Mouse (Mus musculus) hindbrain, embryonic 16.5 days (tissue): ENCODE measurements around the gene Prg4. TPM values are rescaled to one million over a fixed set of nuclear protein-coding genes. Genes with fewer than 3 reads are reported as not detected.

ENCODE experiments used
- ATAC-seq: fragments of 200-750 bp; cut with Nextera tagmentation; 2 replicates; pipeline ENCODE4 v1.8.0; 2017; ENCODE audit warnings: moderate TSS enrichment, moderate library complexity
- H3K27ac ChIP-seq: fragments of 300-500 bp; sonication (generic); 2 replicates; pipeline ENCODE4 v1.5.1; 2014; ENCODE audit warnings: low read depth, mild to moderate bottlenecking, control low read depth, low read length, moderate library complexity
- H3K27me3 ChIP-seq: fragments of 300-500 bp; sonication (generic); replicated peaks from 2 replicates; pipeline ENCODE4 v1.6.1; 2014; ENCODE audit warnings: low read length; ENCODE audit not compliant: control insufficient read depth, insufficient read depth
- H3K36me3 ChIP-seq: fragments of 300-500 bp; sonication (generic); 2 replicates; pipeline ENCODE4 v1.6.1; 2014; ENCODE audit warnings: mild to moderate bottlenecking, low read length, moderate library complexity, mixed read lengths; ENCODE audit not compliant: control insufficient read depth, insufficient read depth
- H3K4me1 ChIP-seq: fragments of 300-500 bp; sonication (generic); 2 replicates; pipeline ENCODE4 v1.6.1; 2014; ENCODE audit warnings: low read depth, low read length; ENCODE audit not compliant: control insufficient read depth, insufficient read depth
- H3K4me2 ChIP-seq: fragments of 300-500 bp; sonication (generic); 2 replicates; pipeline ENCODE4 v1.6.1; 2014; ENCODE audit warnings: mild to moderate bottlenecking, low read length, control low read depth, moderate library complexity
- H3K4me3 ChIP-seq: fragments of 300-500 bp; sonication (generic); 2 replicates; pipeline ENCODE4 v1.5.1; 2014; ENCODE audit warnings: mild to moderate bottlenecking, low read length, control low read depth, moderate library complexity
- H3K9ac ChIP-seq: fragments of 300-500 bp; sonication (generic); 2 replicates; pipeline ENCODE4 v1.6.1; 2014; ENCODE audit warnings: low read depth, mild to moderate bottlenecking, control low read depth, low read length, moderate library complexity
- H3K9me3 ChIP-seq: fragments of 300-500 bp; sonication (generic); 2 replicates; pipeline ENCODE4 v1.6.1; 2014; ENCODE audit warnings: mild to moderate bottlenecking, low read length, moderate library complexity; ENCODE audit not compliant: control insufficient read depth
- WGBS: fragments of 180-500 bp; shearing (Covaris S2); extraction: QIAGEN DNeasy Blood & Tissue Kit; methylation state at CpG from one replicate; pipeline ENCODE4 v1.1.7; 2014; 5-methylcytosine and 5-hydroxymethylcytosine counted together
- polyA plus RNA-seq: library from polyadenylated mRNA; unstranded; fragments of >200 nt; fragmentation: Nextera tagmentation; extraction: Ambion mirVana; gene quantifications from 2 replicates; pipeline ENCODE4 v1.2.1, GENCODE M21; 2015

Gene Prg4
- polyA plus RNA-seq, 1 experiment from 2014 or later = 0.36 TPM

GRCm38 (mm10) chr1:150425665-150426064 is 40.3 kb downstream of the Prg4 start:
- 90% methylated on average over 9 of the region's 9 CpGs for WGBS

DNA sequence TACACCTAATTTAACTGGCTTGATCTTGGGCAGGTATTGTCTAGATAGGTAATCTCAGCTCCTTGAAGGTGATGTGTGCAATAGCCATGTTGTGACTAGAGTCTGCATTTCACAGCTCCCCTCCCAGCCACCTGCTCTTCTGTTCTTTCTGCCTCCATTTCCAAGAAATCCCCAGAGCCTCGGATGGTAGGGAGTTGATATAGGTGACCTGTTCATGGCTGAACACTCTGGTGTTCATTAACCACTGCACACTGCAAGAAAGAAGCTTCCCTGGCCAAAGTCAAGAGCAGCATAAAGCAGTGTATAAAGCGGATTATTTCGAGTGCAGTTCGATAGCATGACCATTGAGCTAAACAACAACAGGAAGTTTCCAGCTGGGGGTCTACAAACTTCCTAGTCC is 47.5 kb downstream of the Prg4 start:
- Histone ChIP-seq H3K4me1 (no peaks in the 10 kb centered on the region), H3K4me3 (no peak overlapping the region), H3K9ac (no peak overlapping the region), H3K36me3 (peaks cover 33% of the 10 kb centered on the region), H3K27me3 (no peaks in the 10 kb centered on the region), H3K4me2 (no peak overlapping the region), H3K27ac (no peak overlapping the region), H3K9me3 (no peaks in the 10 kb centered on the region)
- ATAC-seq = no peak
- WGBS = 95% methylated on average over 4 of the region's 4 CpGs

More at GRCm38 (mm10) chr1:150425665-150426064, 40.3 kb downstream of the Prg4 start:
- Histone ChIP-seq H3K9me3 (no peaks in the 10 kb centered on the region), H3K4me1 (no peaks in the 10 kb centered on the region), H3K36me3 (peaks cover 51% of the 10 kb centered on the region), H3K27ac (no peak overlapping the region), H3K4me2 (no peak overlapping the region), H3K4me3 (no peak overlapping the region), H3K9ac (no peak overlapping the region), H3K27me3 (no peaks in the 10 kb centered on the region)
- no peak for ATAC-seq

DNA sequence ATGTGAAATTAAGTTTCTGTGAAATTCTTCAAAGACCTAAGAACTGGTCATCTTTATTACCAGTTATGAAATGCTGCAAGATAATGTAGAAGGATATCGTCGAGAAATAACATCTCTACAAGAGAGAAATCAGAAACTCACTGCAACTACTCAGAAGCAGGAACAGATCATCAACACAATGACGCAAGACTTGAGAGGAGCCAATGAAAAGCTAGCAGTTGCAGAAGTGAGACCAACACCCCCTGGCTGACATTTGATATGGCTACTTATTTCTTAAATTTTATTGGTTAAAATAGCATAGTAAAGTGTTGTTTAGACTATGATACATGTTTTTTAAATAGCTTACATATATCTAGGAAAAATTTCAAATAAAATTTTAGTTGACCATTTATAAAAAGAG is 50.0 kb downstream of the Prg4 start:
- Histone ChIP-seq H3K27ac (no peak overlapping the region), H3K4me2 (no peak overlapping the region), H3K9ac (no peak overlapping the region), H3K36me3 (peaks cover 32% of the 10 kb centered on the region), H3K4me3 (no peak overlapping the region), H3K4me1 (no peaks in the 10 kb centered on the region), H3K9me3 (no peaks in the 10 kb centered on the region), H3K27me3 (no peaks in the 10 kb centered on the region)
- 97% methylated on average over 3 of the region's 3 CpGs for WGBS
- ATAC-seq = no peak

DNA sequence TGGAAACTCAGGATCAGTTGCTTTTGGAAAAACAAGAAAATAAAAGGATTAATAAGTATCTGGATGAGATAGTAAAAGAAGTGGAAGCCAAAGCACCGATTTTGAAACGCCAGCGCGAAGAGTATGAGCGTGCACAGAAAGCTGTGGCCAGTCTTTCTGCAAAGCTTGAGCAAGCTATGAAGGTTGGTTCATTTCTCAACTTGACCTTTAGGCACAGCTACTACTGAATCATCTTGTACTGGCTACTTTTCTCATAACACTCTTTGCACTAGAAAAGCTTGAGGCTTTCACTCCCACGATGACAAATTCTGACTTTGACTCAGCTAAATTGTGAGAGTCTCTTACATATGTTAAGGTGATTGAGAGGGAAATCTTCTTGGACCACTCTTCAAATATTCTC is 56.0 kb downstream of the Prg4 start:
- no peak for ATAC-seq
- H3K4me3 ChIP-seq = no peak overlapping the region
- no peak overlapping the region for H3K27ac ChIP-seq
- H3K9ac ChIP-seq = no peak overlapping the region
- no peak overlapping the region for H3K4me2 ChIP-seq
- H3K36me3 ChIP-seq = peaks cover 37% of the 10 kb centered on the region
- no peaks in the 10 kb centered on the region for H3K4me1 ChIP-seq
- no peaks in the 10 kb centered on the region for H3K27me3 ChIP-seq
- no peaks in the 10 kb centered on the region for H3K9me3 ChIP-seq
- over 99% methylated on average over 6 of the region's 6 CpGs for WGBS

DNA sequence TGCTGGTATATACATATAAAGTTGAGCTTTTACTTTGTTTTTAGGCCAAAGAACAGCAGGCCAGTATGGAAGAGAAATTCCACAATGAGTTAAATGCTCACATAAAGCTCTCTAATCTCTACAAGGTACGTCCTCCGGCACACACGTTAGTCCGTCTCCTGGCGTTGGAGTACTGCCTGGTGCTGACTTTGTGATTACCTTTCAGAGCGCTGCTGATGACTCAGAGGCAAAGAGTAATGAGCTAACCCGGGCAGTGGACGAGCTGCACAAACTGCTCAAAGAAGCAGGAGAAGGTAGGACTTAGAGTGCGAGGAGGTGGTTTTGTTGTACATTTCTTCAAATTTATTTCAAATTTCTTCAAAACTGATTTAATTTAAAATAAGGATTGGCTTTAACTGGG is 58.7 kb downstream of the Prg4 start:
- no peaks in the 10 kb centered on the region for H3K9me3 ChIP-seq
- no peak overlapping the region for H3K9ac ChIP-seq
- H3K27me3 ChIP-seq = no peaks in the 10 kb centered on the region
- no peak overlapping the region for H3K27ac ChIP-seq
- 93% methylated on average over 9 of the region's 9 CpGs for WGBS
- H3K4me2 ChIP-seq = no peak overlapping the region
- H3K36me3 ChIP-seq = peaks cover 25% of the 10 kb centered on the region
- H3K4me1 ChIP-seq = no peaks in the 10 kb centered on the region
- H3K4me3 ChIP-seq = no peak overlapping the region
- ATAC-seq = no peak

DNA sequence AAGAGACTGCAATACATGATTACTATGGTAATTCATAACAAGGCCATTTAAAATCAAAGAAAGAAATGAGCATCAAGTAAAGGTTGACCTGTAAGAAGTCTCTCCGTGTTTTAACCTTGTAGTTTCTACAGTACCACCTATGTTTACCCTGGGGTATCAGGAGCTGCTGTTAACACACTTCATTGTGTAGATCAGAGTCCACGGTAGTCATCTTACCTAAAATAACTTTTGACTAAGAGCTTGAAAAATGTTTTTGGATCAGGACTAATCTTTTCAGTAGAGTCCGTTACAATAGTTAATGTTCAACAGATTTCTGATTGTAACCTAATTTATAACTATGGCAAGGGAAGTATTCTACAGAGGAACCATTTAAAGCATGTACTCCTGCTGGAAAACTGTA is 61.4 kb downstream of the Prg4 start:
- Histone ChIP-seq H3K36me3 (peaks cover 17% of the 10 kb centered on the region), H3K4me2 (no peak overlapping the region), H3K9me3 (no peaks in the 10 kb centered on the region), H3K4me1 (no peaks in the 10 kb centered on the region), H3K27ac (no peak overlapping the region), H3K4me3 (no peak overlapping the region), H3K27me3 (no peaks in the 10 kb centered on the region), H3K9ac (no peak overlapping the region)
- whole genome bisulfite sequencing = 95% methylated on average over 3 of the region's 3 CpGs
- ATAC-seq = no peak

DNA sequence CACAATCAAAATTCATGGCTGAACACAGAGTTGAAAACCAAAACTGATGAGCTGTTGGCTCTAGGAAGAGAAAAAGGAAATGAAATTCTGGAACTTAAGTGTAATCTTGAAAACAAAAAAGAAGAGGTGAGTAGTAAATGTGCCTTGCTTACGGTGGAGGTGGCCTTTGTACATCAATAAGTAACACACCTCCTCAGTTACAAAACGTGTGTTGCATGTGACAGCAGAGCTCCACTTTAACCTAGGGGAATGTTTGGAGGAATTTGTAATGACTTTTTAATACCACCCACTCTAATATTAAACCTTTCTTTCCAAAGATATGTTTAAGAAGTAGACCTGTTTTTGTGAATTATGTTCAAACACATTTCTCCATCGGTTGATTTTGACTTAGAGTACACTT is 62.1 kb downstream of the Prg4 start:
- Histone ChIP-seq H3K4me2 (no peak overlapping the region), H3K4me3 (no peak overlapping the region), H3K36me3 (peaks cover 15% of the 10 kb centered on the region), H3K9ac (no peak overlapping the region), H3K9me3 (no peaks in the 10 kb centered on the region), H3K27ac (no peak overlapping the region), H3K27me3 (no peaks in the 10 kb centered on the region), H3K4me1 (no peaks in the 10 kb centered on the region)
- no peak for ATAC-seq
- WGBS = 95% methylated on average over 3 of the region's 3 CpGs

Other genes starting within 250 kb of the Prg4 start
- not detected in 2 replicates for gene Pdc, start 146.7 kb downstream of the Prg4 start, polyA plus RNA-seq
- gene Tpr, start 73.3 kb downstream of the Prg4 start, polyA plus RNA-seq = 112 and 124 TPM in 2 replicates
- 39.0 and 43.0 TPM in 2 replicates for gene Odr4, start 73.1 kb downstream of the Prg4 start, polyA plus RNA-seq